Mouse (Mus musculus): ENCODE measurements around the gene Drap1.
"Not testable (repeated sequence)": the region's sequence is repeated elsewhere in the genome, so short reads cannot be mapped to it uniquely, and the experiment has no call there.

Drap1 gene

DNA sequence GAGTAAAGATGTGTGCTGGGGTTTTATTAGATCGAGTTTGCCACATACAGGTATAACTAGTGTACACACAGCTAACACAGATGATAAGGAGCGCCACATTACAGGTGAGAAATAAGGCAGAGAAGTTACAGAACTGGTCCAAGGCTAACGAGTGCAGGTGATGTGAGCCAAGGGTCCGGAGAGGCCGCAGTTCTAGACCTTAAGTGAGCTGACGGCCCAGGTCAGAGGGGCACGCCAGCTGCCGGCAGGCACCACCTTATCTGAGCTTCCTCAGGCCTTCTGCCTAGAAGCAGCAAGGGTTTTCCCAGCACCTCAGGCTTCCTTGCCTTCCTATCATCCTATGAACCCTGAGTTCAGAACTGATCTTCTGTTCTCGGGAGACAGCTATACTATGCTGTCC lies 5.1 kb downstream of the Drap1 start:
- no peak for DNase-seq (ENCODE audit: low read depth)

DNA sequence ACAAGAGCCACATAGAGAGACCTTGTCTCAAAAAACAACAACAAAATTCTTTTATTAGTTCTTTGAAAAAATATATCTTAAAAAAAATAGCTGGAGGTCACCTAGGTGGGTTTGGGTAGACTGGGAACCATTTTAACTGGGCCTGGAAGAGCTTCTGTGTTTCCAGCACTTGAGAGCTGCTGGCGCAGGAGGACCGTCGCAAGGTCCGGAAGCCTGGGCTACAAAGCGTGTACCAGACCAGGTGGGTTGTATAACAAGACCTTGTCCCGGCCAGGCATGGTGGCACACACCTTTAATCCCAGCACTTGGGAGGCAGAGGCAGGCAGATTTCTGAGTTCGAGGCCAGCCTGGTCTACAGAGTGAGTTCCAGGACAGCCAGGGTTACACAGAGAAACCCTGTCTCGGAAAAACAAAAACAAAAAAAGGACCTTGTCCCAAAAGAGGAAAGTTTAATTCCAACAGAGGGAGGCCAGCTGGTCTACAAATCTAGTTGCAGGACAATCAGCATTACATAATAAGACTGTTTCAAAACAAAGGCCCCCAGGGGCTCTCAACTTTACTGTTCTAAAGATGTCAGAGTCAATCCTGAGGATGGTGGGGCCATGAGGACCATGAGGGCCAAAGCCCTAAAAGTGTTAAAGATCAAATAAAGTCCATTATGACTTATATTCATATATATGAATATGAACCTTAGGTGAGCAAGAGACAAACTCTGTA lies 5.9 kb downstream of the Drap1 start:
- DNase-seq (ENCODE audit: low read depth) = no peak

DNA sequence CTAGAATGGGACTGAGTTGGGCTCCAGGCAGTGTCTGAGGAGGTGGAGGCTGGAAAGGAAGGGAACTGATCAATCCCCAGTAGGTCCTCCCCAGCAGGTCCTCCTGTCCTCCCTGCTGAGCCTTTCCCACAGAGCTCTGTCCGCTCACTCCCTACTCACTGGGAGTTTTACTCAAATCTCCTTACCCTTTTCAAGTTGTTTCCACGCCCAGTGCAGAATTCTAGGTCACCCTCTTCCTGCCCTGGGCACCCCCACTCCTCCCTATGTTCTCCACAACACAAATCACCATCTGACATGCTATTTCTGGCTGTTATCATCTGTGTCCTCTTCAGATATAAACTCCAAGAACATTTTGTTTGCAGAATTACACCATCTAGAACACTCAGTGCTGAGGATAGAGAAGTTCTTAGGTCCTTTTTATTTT lies 10.2 kb downstream of the Drap1 start:
- no peak for DNase-seq (ENCODE audit: low read depth)

- no peak for DNase-seq (ENCODE audit: low read depth)
Measured at GRCm38 (mm10) chr19:5413840-5414239, 10.9 kb downstream of the Drap1 start.

GRCm38 (mm10) chr19:5411961-5412360 lies 12.8 kb downstream of the Drap1 start:
- DNase-seq (ENCODE audit: low read depth) = no peak

GRCm38 (mm10) chr19:5410641-5411040 lies 14.1 kb downstream of the Drap1 start:
- no peak for DNase-seq (ENCODE audit: low read depth)

GRCm38 (mm10) chr19:5409068-5409467 lies 15.7 kb downstream of the Drap1 start:
- DNase-seq (ENCODE audit: low read depth) = no peak

- no peak for DNase-seq (ENCODE audit: low read depth)
Measured at GRCm38 (mm10) chr19:5408057-5409001, 16.4 kb downstream of the Drap1 start.

DNA sequence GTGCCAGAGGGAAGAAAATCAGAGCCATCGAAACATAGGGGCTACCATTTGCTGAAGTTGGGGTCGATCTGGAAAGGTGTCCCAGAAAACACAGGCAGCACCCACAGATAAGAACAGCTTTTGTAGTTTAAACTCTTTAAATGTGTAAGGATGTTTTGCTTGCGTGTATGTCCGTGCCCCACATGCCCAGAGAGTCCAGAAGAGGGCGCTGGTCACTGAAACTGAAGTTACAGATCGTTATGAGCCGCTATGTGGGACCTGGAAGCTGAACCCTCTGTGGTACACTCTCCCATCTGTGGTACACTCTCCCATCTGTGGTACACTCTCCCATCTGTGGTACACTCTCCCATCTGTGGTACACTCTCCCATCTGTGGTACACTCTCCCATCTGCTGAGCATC lies 17.6 kb downstream of the Drap1 start:
- no peak for DNase-seq (ENCODE audit: low read depth)

DNA sequence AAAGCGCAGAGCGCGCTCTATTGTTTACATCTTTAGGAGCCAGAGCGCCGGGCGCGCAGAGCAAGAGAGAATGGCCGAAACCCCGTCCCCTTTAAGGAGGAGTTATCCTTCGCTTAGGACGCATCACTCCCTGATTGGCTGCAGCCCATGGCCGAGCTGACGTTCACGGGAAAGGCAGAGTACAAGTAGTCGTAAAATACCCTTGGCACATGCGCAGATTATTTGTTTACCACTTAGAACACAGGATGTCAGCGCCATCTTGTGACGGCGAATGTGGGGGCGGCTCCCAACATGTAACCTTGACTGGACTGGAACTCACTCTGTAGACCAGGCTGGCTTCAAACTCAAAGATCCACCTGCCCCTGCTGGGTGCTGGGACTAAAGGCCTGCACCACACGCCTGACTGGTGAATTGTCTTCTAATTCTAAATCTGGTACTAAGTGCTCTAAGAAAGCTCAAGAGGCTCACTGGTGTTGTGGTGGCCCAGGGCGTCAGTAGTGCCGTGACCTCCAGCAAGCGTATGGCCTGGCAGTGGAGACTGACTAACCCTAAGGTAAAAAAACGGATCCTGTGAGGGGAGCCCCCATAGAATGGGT lies 18.1 kb downstream of the Drap1 start:
- not testable (repeated sequence) for DNase-seq (ENCODE audit: low read depth)

DNA sequence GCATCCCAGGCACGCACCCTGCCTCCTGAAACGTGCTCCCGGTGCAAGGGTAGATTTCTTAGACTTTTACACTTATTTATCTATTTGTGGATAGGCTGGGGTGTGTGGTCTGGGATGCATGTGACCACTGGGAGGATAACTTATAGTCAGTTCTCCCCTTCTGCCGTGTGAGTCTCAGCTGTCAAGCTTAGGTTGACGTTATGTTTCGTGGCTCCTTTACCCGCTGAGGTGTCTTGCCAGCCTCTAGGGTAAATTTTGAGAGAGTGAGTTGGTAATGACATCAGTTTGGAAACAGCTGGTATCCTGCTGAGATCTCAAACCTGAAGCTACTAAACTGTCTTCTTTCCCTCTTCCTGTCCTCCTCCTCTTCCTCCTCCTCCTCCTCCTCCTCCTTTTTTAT lies 18.9 kb downstream of the Drap1 start:
- no peak for DNase-seq (ENCODE audit: low read depth)

GRCm38 (mm10) chr19:5402293-5402692 lies 22.5 kb downstream of the Drap1 start, which contains the start of gene Tsga10ip:
Gene Tsga10ip, minus strand, starts transcription at chr19:5402526.
- DNase-seq (ENCODE audit: low read depth) = no peak

DNA sequence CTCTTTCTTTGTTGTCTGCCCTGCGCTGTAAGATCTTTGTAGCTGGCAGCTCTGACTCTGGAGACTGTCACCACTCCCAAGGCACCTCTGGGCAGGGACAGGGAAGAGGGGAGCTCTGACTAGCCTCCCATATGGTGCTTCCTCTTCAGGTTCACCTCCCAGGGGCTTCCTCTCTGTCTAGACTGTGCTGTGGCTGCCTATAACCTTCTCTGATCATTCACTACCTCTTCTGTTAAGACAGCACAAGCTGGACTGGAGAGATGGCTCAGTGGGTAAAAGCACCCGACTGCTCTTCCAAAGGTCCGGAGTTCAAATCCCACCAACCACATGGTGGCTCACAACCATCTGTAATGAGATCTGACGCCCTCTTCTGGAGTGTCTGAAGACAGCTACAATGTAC lies 23.7 kb downstream of the Drap1 start:
- DNase-seq (ENCODE audit: low read depth) = not testable (repeated sequence)

DNA sequence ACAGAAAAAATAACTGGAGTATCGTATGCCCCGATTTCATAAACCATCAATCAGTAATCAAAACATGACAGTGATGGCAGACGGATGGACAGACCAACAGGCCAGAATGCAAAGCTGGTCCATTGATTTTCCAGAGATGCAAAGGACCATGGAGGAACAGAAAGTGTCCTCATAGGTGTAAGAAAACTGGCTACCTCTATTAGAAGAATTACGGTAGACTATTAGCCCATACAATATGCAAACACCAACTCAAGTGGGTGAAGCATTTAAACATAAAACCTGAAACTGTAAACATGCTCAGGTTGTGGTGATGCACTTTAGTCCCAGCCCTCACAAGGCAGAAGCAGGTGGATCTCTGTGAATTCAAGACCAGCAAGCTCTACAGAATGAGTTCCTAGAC lies 29.4 kb downstream of the Drap1 start:
- no peak for DNase-seq (ENCODE audit: low read depth)

GRCm38 (mm10) chr19:5394168-5394567 lies 30.6 kb downstream of the Drap1 start:
- no peak for DNase-seq (ENCODE audit: low read depth)

GRCm38 (mm10) chr19:5392892-5393291 lies 31.9 kb downstream of the Drap1 start:
- no peak for DNase-seq (ENCODE audit: low read depth)

DNA sequence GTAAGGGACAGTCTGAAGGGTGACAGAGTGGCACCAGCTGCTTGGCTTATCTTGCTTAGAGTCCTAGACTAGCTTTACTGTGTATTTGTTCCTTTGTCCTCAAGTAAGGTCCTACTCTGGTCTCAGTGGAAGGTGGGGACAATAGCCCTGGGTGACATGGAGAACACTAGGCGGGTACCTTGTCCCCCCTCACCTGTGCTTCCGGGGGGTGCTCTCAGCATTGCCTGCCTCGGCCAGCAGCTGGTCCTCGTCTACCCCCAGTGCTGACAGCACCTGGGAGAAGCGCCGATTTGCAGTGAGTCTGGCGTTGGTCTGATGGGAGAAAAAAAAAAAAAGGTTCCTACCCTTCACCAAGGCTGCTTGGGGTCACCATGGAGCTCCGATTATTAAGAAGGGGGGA lies 34.4 kb downstream of the Drap1 start:
- DNase-seq (ENCODE audit: low read depth) = no peak

- no peak for DNase-seq (ENCODE audit: low read depth)
Measured at GRCm38 (mm10) chr19:5389647-5390046, 35.1 kb downstream of the Drap1 start.

- DNase-seq (ENCODE audit: low read depth) = peak; percentile 89
Measured at GRCm38 (mm10) chr19:5388588-5389242, 36.1 kb downstream of the Drap1 start, which contains the start of gene Sart1. Gene Sart1, minus strand, starts transcription at chr19:5388703.

DNA sequence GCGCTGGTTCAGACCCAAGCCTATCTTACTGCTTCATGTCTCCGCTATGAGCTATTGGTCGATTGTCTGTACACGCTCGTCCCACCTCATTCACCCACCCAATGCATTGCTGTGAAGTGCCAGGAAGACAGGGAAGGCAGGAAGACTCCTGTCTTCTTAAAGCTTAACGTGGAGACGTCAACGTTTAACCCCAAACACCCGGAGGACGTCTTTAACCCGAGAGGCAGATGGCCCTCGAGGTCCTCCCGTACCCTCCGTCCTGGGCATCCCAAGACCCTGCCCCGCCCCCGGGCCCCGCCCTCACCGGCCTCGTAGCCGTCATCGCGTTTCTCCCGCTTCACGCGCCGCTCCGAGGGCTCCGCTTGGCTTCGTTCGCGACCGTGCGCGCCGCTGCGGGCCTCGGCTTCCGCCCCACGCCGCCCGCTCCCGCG lies 36.8 kb downstream of the Drap1 start:
- no peak for DNase-seq (ENCODE audit: low read depth)

DNA sequence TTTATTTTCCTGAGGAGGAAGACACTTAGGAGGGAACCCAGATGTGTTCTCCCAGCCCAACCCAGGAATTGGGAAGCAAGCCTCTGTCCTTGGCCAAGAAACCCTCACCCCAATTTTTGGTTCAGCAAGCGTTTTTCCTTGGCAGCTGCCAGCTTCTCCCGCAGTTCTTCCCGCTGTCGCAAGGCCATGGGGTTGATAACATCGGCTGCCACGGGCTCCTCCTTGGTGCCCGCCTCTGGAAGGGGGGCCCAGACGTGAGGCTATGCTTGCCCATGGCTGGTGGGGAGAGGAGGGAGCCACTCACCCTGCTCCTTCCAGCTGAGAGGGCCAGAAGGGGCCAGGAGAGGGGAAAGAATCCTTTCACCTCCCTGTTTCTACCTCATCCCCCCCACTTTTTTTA lies 40.1 kb downstream of the Drap1 start:
- DNase-seq (ENCODE audit: low read depth) = no peak

GRCm38 (mm10) chr19:5383326-5383725 lies 41.5 kb downstream of the Drap1 start:
- no peak for DNase-seq (ENCODE audit: low read depth)

Data from c-Kit-positive CD71-negative TER-119-negative erythroid progenitor cells, embryonic 14.5 days (primary cell).